Mouse (Mus musculus) neural tube, embryonic 13.5 days (tissue): ENCODE measurements around the gene Pdlim7. TPM values are rescaled to one million over a fixed set of nuclear protein-coding genes. Genes with fewer than 3 reads are reported as not detected.

ENCODE experiments used
- ATAC-seq: fragments of 200-750 bp; cut with Nextera tagmentation; 2 replicates; pipeline ENCODE4 v1.8.0; 2017; ENCODE audit warnings: low read depth, mild to moderate bottlenecking, moderate TSS enrichment, moderate library complexity
- H3K27ac ChIP-seq: fragments of 300-500 bp; sonication (generic); replicated peaks from 2 replicates; pipeline ENCODE4 v1.5.1; 2015; ENCODE audit warnings: moderate library complexity, mild to moderate bottlenecking, inconsistent platforms
- H3K27me3 ChIP-seq: fragments of 300-500 bp; sonication (generic); 2 replicates; pipeline ENCODE4 v1.6.1; 2015; ENCODE audit warnings: mild to moderate bottlenecking, inconsistent platforms
- H3K36me3 ChIP-seq: fragments of 300-500 bp; sonication (generic); 2 replicates; pipeline ENCODE4 v1.6.1; 2015; ENCODE audit warnings: mild to moderate bottlenecking, inconsistent platforms
- H3K4me1 ChIP-seq: fragments of 300-500 bp; sonication (generic); replicated peaks from 2 replicates; pipeline ENCODE4 v1.6.1; 2015; ENCODE audit warnings: inconsistent platforms
- H3K4me2 ChIP-seq: fragments of 300-500 bp; sonication (generic); 2 replicates; pipeline ENCODE4 v1.6.1; 2015; ENCODE audit warnings: inconsistent platforms, mild to moderate bottlenecking, moderate library complexity
- H3K4me3 ChIP-seq: fragments of 300-500 bp; sonication (generic); 2 replicates; pipeline ENCODE4 v1.5.1; 2015; ENCODE audit warnings: mild to moderate bottlenecking, inconsistent platforms
- H3K9ac ChIP-seq: fragments of 300-500 bp; sonication (generic); 2 replicates; pipeline ENCODE4 v1.6.1; 2015; ENCODE audit warnings: moderate library complexity, mild to moderate bottlenecking, inconsistent platforms
- H3K9me3 ChIP-seq: fragments of 300-500 bp; sonication (generic); 2 replicates; pipeline ENCODE4 v1.6.1; 2016; ENCODE audit warnings: inconsistent platforms
- WGBS: fragments of 180-500 bp; shearing (Covaris S2); methylation state at CpG from one replicate; pipeline ENCODE4 v1.1.7; 2015; 5-methylcytosine and 5-hydroxymethylcytosine counted together
- polyA plus RNA-seq: library from polyadenylated mRNA; unstranded; fragments of >200 nt; fragmentation: Nextera tagmentation; extraction: Ambion mirVana; gene quantifications from 2 replicates; pipeline ENCODE4 v1.2.1, GENCODE M21; 2015

Pdlim7 gene
- 155 and 167 TPM in 2 replicates for polyA plus RNA-seq

GRCm38 (mm10) chr13:55513111-55513748 is at the start of gene Pdlim7:
Pdlim7 (minus strand) TSS chr13:55513676.
- H3K27me3 ChIP-seq = peaks cover 7% of the 10 kb centered on the region; the same call in 1 of the 2 replicates
- H3K9me3 ChIP-seq = no peaks in the 10 kb centered on the region
- ATAC-seq = peak; percentile 77
- peaks cover 29% of the 10 kb centered on the region for H3K4me1 ChIP-seq
- WGBS = under 1% methylated on average over 55 of the region's 55 CpGs
- H3K9ac ChIP-seq = peak within 1 kb of the TSS; percentile 86
- H3K4me2 ChIP-seq = peak within 1 kb of the TSS; percentile 96
- H3K4me3 ChIP-seq = peak within 1 kb of the TSS; percentile 72
- peaks cover 23% of the 10 kb centered on the region for H3K36me3 ChIP-seq
- H3K27ac ChIP-seq = peak within 1 kb of the TSS; percentile 67

- Histone ChIP-seq H3K4me3 (no peak overlapping the region), H3K9ac (no peak overlapping the region), H3K27ac (no peak overlapping the region), H3K4me2 (no peak overlapping the region), H3K36me3 (peaks cover 50% of the 10 kb centered on the region), H3K9me3 (no peaks in the 10 kb centered on the region), H3K4me1 (no peaks in the 10 kb centered on the region), H3K27me3 (no peaks in the 10 kb centered on the region)
- WGBS = 87% methylated on average over 6 of the region's 6 CpGs
- ATAC-seq = no peak
These were observed 44.0 kb upstream of the Pdlim7 start for GRCm38 (mm10) chr13:55557499-55557898.

- ATAC-seq = no peak
- H3K27me3 ChIP-seq = no peaks in the 10 kb centered on the region
- no peak overlapping the region for H3K4me3 ChIP-seq
- no peak overlapping the region for H3K27ac ChIP-seq
- WGBS = 94% methylated on average over 9 of the region's 9 CpGs
- no peaks in the 10 kb centered on the region for H3K9me3 ChIP-seq
- H3K9ac ChIP-seq = no peak overlapping the region
- peaks cover 65% of the 10 kb centered on the region for H3K36me3 ChIP-seq
- no peak overlapping the region for H3K4me2 ChIP-seq
- H3K4me1 ChIP-seq = no peaks in the 10 kb centered on the region
These were observed 42.4 kb upstream of the Pdlim7 start for GRCm38 (mm10) chr13:55555921-55556320.

- Histone ChIP-seq H3K27ac (no peak overlapping the region), H3K4me3 (no peak overlapping the region), H3K4me2 (no peak overlapping the region), H3K9ac (no peak overlapping the region), H3K27me3 (no peaks in the 10 kb centered on the region), H3K4me1 (no peaks in the 10 kb centered on the region), H3K9me3 (no peaks in the 10 kb centered on the region), H3K36me3 (peaks cover 99% of the 10 kb centered on the region)
- ATAC-seq = no peak
- WGBS = 83% methylated on average over 15 of the region's 15 CpGs
These were observed 35.6 kb upstream of the Pdlim7 start for GRCm38 (mm10) chr13:55549061-55549460.

GRCm38 (mm10) chr13:55548426-55548825 is 35.0 kb upstream of the Pdlim7 start:
- H3K4me1 ChIP-seq = no peaks in the 10 kb centered on the region
- no peak for ATAC-seq
- WGBS = 81% methylated on average over 5 of the region's 5 CpGs
- no peaks in the 10 kb centered on the region for H3K27me3 ChIP-seq
- peaks cover 99% of the 10 kb centered on the region for H3K36me3 ChIP-seq
- H3K9me3 ChIP-seq = no peaks in the 10 kb centered on the region
- H3K27ac ChIP-seq = no peak overlapping the region
- H3K4me3 ChIP-seq = no peak overlapping the region
- H3K9ac ChIP-seq = no peak overlapping the region
- no peak overlapping the region for H3K4me2 ChIP-seq

- Histone ChIP-seq H3K27me3 (no peaks in the 10 kb centered on the region), H3K9ac (no peak overlapping the region)
- WGBS = 97% methylated on average over 2 of the region's 2 CpGs
These were observed 34.4 kb upstream of the Pdlim7 start for GRCm38 (mm10) chr13:55547916-55548315.

GRCm38 (mm10) chr13:55544792-55545191 is 31.3 kb upstream of the Pdlim7 start:
- Histone ChIP-seq H3K9ac (no peak overlapping the region), H3K9me3 (no peaks in the 10 kb centered on the region), H3K27ac (no peak overlapping the region), H3K4me3 (no peak overlapping the region), H3K36me3 (peaks cover 100% of the 10 kb centered on the region), H3K4me1 (no peaks in the 10 kb centered on the region), H3K27me3 (no peaks in the 10 kb centered on the region), H3K4me2 (no peak overlapping the region)
- ATAC-seq = no peak
- 91% methylated on average over 6 of the region's 6 CpGs for WGBS

More at GRCm38 (mm10) chr13:55547916-55548315, 34.4 kb upstream of the Pdlim7 start:
- Histone ChIP-seq H3K9me3 (no peaks in the 10 kb centered on the region), H3K27ac (no peak overlapping the region), H3K4me3 (no peak overlapping the region), H3K36me3 (peaks cover 99% of the 10 kb centered on the region), H3K4me1 (no peaks in the 10 kb centered on the region), H3K4me2 (no peak overlapping the region)
- no peak for ATAC-seq

- Histone ChIP-seq H3K9me3 (no peaks in the 10 kb centered on the region), H3K27ac (no peak overlapping the region), H3K27me3 (no peaks in the 10 kb centered on the region), H3K9ac (no peak overlapping the region), H3K4me1 (no peaks in the 10 kb centered on the region), H3K4me2 (no peak overlapping the region), H3K4me3 (no peak overlapping the region), H3K36me3 (peaks cover 100% of the 10 kb centered on the region)
- WGBS = 90% methylated on average over 8 of the region's 8 CpGs
- no peak for ATAC-seq
These were observed 30.0 kb upstream of the Pdlim7 start for GRCm38 (mm10) chr13:55543447-55543846.

- no peaks in the 10 kb centered on the region for H3K27me3 ChIP-seq
- peaks cover 100% of the 10 kb centered on the region for H3K36me3 ChIP-seq
- no peak overlapping the region for H3K4me2 ChIP-seq
- no peaks in the 10 kb centered on the region for H3K4me1 ChIP-seq
- no peak overlapping the region for H3K4me3 ChIP-seq
- H3K9ac ChIP-seq = no peak overlapping the region
- no peak for ATAC-seq
- no peaks in the 10 kb centered on the region for H3K9me3 ChIP-seq
- 94% methylated on average over 4 of the region's 4 CpGs for WGBS
- no peak overlapping the region for H3K27ac ChIP-seq
These were observed 29.4 kb upstream of the Pdlim7 start for GRCm38 (mm10) chr13:55542891-55543290.

- no peaks in the 10 kb centered on the region for H3K9me3 ChIP-seq
- no peak overlapping the region for H3K4me2 ChIP-seq
- peaks cover 5% of the 10 kb centered on the region for H3K4me1 ChIP-seq
- no peak for ATAC-seq
- no peak overlapping the region for H3K4me3 ChIP-seq
- no peaks in the 10 kb centered on the region for H3K27me3 ChIP-seq
- H3K9ac ChIP-seq = no peak overlapping the region
- no peak overlapping the region for H3K27ac ChIP-seq
- 94% methylated on average over 2 of the region's 2 CpGs for WGBS
- H3K36me3 ChIP-seq = peaks cover 83% of the 10 kb centered on the region
These were observed 27.5 kb upstream of the Pdlim7 start for GRCm38 (mm10) chr13:55540933-55541332.

- H3K4me2 ChIP-seq = peak within 1 kb of the TSS; percentile 98
- ATAC-seq = peak; percentile 97
- H3K27me3 ChIP-seq = no peaks in the 10 kb centered on the region
- H3K4me1 ChIP-seq = peaks cover 18% of the 10 kb centered on the region
- under 1% methylated on average over 70 of the region's 70 CpGs for WGBS
- H3K9me3 ChIP-seq = no peaks in the 10 kb centered on the region
- peak within 1 kb of the TSS; percentile 90 for H3K4me3 ChIP-seq
- peak within 1 kb of the TSS; percentile 86 for H3K27ac ChIP-seq
- H3K36me3 ChIP-seq = peaks cover 75% of the 10 kb centered on the region
- peak within 1 kb of the TSS; percentile 86 for H3K9ac ChIP-seq
These were observed 23.0 kb upstream of the Pdlim7 start, which contains the start of gene Ddx41 for GRCm38 (mm10) chr13:55536194-55537175. Ddx41 (minus strand) TSS chr13:55536658.

- peak; percentile 52 for ATAC-seq
- H3K36me3 ChIP-seq = peaks cover 75% of the 10 kb centered on the region
These were observed 22.3 kb upstream of the Pdlim7 start for GRCm38 (mm10) chr13:55535796-55536193.

More at GRCm38 (mm10) chr13:55535796-55536193, 22.3 kb upstream of the Pdlim7 start:
- H3K4me3 ChIP-seq = peak overlapping the region; percentile 90
- H3K4me1 ChIP-seq = peaks cover 18% of the 10 kb centered on the region
- H3K9me3 ChIP-seq = no peaks in the 10 kb centered on the region
- 17% methylated on average over 17 of the region's 17 CpGs for WGBS
- H3K27me3 ChIP-seq = no peaks in the 10 kb centered on the region
- peak overlapping the region; percentile 86 for H3K27ac ChIP-seq
- H3K9ac ChIP-seq = peak overlapping the region; percentile 86
- H3K4me2 ChIP-seq = peak overlapping the region; percentile 98
